Mouse (Mus musculus) hindbrain, embryonic 16.5 days (tissue): ENCODE results near the gene Gls. TPM values are rescaled to one million over a fixed set of nuclear protein-coding genes. Genes with fewer than 3 reads are reported as not detected.

ENCODE experiments used
- ATAC-seq: fragments of 200-750 bp; cut with Nextera tagmentation; 2 replicates; pipeline ENCODE4 v1.8.0; 2017; ENCODE audit warnings: moderate TSS enrichment, moderate library complexity
- H3K27ac ChIP-seq: fragments of 300-500 bp; sonication (generic); 2 replicates; pipeline ENCODE4 v1.5.1; 2014; ENCODE audit warnings: low read depth, mild to moderate bottlenecking, control low read depth, low read length, moderate library complexity
- H3K27me3 ChIP-seq: fragments of 300-500 bp; sonication (generic); replicated peaks from 2 replicates; pipeline ENCODE4 v1.6.1; 2014; ENCODE audit warnings: low read length; ENCODE audit not compliant: control insufficient read depth, insufficient read depth
- H3K36me3 ChIP-seq: fragments of 300-500 bp; sonication (generic); 2 replicates; pipeline ENCODE4 v1.6.1; 2014; ENCODE audit warnings: mild to moderate bottlenecking, low read length, moderate library complexity, mixed read lengths; ENCODE audit not compliant: control insufficient read depth, insufficient read depth
- H3K4me1 ChIP-seq: fragments of 300-500 bp; sonication (generic); 2 replicates; pipeline ENCODE4 v1.6.1; 2014; ENCODE audit warnings: low read depth, low read length; ENCODE audit not compliant: control insufficient read depth, insufficient read depth
- H3K4me2 ChIP-seq: fragments of 300-500 bp; sonication (generic); 2 replicates; pipeline ENCODE4 v1.6.1; 2014; ENCODE audit warnings: mild to moderate bottlenecking, low read length, control low read depth, moderate library complexity
- H3K4me3 ChIP-seq: fragments of 300-500 bp; sonication (generic); 2 replicates; pipeline ENCODE4 v1.5.1; 2014; ENCODE audit warnings: mild to moderate bottlenecking, low read length, control low read depth, moderate library complexity
- H3K9ac ChIP-seq: fragments of 300-500 bp; sonication (generic); 2 replicates; pipeline ENCODE4 v1.6.1; 2014; ENCODE audit warnings: low read depth, mild to moderate bottlenecking, control low read depth, low read length, moderate library complexity
- H3K9me3 ChIP-seq: fragments of 300-500 bp; sonication (generic); 2 replicates; pipeline ENCODE4 v1.6.1; 2014; ENCODE audit warnings: mild to moderate bottlenecking, low read length, moderate library complexity; ENCODE audit not compliant: control insufficient read depth
- WGBS: fragments of 180-500 bp; shearing (Covaris S2); extraction: QIAGEN DNeasy Blood & Tissue Kit; methylation state at CpG from one replicate; pipeline ENCODE4 v1.1.7; 2014; 5-methylcytosine and 5-hydroxymethylcytosine counted together
- polyA plus RNA-seq: library from polyadenylated mRNA; unstranded; fragments of >200 nt; fragmentation: Nextera tagmentation; extraction: Ambion mirVana; gene quantifications from 2 replicates; pipeline ENCODE4 v1.2.1, GENCODE M21; 2015

Gls gene
- polyA plus RNA-seq, 1 experiment from 2014 or later, result 27.0 TPM

DNA sequence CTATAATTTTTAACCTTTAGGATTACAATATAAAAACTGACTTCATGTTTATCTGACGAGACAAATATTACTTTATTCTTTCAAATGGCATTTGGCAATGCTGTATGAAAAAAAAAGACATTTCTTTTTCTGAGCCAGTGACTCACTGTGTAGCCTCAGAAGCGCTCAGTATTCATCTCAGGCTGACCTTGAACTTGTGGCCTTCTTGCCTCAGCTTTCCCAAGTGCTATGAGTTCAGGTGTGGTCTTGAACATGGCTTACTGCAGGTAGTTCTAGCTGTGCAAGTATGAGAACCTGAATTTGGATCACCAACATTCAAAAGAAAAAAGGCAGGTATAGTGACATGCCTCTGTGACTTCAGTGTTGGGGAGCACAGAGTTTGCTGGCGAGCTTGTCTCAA is 112.0 kb downstream of the Gls start:
- H3K27ac ChIP-seq, result no peak overlapping the region
- no peak overlapping the region for H3K4me2 ChIP-seq
- no peaks in the 10 kb centered on the region for H3K9me3 ChIP-seq
- no peaks in the 10 kb centered on the region for H3K36me3 ChIP-seq
- H3K27me3 ChIP-seq, result no peaks in the 10 kb centered on the region
- ATAC-seq, result no peak
- no peaks in the 10 kb centered on the region; the same call in 1 of the 2 replicates for H3K4me1 ChIP-seq
- 93% methylated on average over 3 of the region's 3 CpGs for WGBS
- H3K9ac ChIP-seq, result no peak overlapping the region
- H3K4me3 ChIP-seq, result no peak overlapping the region

DNA sequence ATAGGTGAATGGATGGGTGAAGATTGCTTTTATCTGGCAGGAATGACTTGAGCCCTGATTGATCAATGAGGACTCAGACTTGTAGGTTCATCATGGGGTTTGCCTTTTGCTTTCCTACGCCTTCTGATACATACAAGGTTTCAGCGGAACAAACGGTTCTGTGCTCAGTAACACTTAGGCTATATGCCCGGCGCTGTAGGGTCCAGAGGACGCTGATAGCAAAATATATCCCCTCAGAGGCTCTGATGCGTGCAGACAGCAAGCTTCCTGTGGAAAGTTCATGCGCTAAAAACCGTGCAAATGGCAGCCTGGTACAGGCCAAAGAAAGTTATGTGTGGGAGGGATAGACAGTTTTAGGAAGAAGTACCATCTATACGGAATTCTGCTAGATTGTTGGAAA is 112.8 kb downstream of the Gls start:
- 37% methylated on average over 10 of the region's 10 CpGs for WGBS
- Histone ChIP-seq H3K4me3 (peak overlapping the region; percentile 69), H3K27me3 (no peaks in the 10 kb centered on the region), H3K4me1 (no peaks in the 10 kb centered on the region; the same call in 1 of the 2 replicates), H3K9ac (no peak overlapping the region), H3K4me2 (peak overlapping the region; percentile 81), H3K9me3 (no peaks in the 10 kb centered on the region), H3K27ac (no peak overlapping the region), H3K36me3 (no peaks in the 10 kb centered on the region)
- ATAC-seq, result no peak

DNA sequence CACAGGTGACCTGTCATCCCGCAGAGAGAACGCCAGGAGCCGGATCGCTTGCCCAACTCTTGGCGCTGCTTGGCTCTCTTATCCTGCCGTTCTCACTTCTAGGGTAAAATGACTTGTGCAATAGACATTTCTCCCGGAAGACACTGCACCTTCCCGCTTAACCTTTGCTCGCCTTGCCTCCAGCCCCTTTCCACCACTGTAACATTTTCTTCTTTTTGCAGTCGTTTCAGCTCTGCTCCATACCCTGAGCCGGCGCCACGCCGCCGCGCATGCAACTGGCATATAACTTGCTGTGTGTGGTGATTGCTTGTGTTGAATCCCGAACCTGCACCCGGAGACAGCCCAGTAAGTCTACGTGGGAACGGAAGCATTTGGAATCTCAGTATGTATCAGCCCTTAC is 113.3 kb downstream of the Gls start:
- under 1% methylated on average over 20 of the region's 20 CpGs for WGBS
- H3K4me1 ChIP-seq, result no peaks in the 10 kb centered on the region; the same call in 1 of the 2 replicates
- H3K27ac ChIP-seq, result 0 out of 2 replicates have a peak overlapping the region, but pooled peaks have one; percentile 18
- no peaks in the 10 kb centered on the region for H3K27me3 ChIP-seq
- peak overlapping the region; percentile 76 for H3K9ac ChIP-seq
- peak overlapping the region; percentile 69 for H3K4me3 ChIP-seq
- peak; percentile 43 for ATAC-seq
- H3K9me3 ChIP-seq, result no peaks in the 10 kb centered on the region
- peak overlapping the region; percentile 81 for H3K4me2 ChIP-seq
- H3K36me3 ChIP-seq, result no peaks in the 10 kb centered on the region

DNA sequence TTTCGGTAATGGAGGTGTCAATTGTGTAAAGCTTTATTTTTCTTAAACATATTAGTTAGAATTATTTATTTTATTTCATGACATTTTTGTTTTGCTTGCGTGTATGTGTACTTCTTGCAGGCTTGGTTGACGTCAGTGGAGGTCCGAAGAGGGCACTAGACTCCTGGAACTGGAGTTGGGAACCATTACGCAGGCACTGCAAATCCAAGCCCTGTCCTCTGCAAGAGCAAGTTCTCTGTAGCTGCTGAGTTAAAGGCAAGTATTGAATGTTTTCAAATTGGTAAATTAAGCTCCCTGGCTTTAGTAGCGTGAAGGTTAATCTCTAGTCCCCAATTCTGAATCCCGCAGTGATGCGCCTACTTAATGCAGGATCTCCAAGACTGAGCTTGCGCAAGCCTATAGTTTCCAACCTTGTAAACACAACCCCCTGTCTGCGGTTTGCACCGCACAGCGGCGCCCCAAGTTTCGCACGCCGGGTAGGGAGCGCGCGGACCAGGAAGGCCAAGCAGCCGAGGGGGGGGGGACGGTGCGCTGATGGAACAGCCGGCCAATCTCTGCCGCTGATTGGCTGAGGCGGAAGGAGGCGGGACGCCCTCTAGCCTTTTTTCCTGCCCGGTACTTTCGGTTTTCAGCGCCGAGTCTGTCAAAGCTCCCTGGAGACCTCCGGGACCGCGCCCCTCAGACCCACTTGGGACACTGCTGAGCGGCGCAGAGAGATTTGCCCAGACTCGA is 114.0 kb downstream of the Gls start, which contains the start of gene Stat1:
Stat1 (plus strand) TSS at position 581 of the 732 bp plus-strand sequence.
- Histone ChIP-seq H3K27ac (0 out of 2 replicates have a peak within 1 kb of the TSS, but pooled peaks have one; percentile 54), H3K9ac (peak within 1 kb of the TSS; percentile 76), H3K27me3 (no peaks in the 10 kb centered on the region), H3K36me3 (no peaks in the 10 kb centered on the region), H3K4me3 (peak within 1 kb of the TSS; percentile 69), H3K9me3 (no peaks in the 10 kb centered on the region), H3K4me1 (no peaks in the 10 kb centered on the region; the same call in 1 of the 2 replicates), H3K4me2 (peak within 1 kb of the TSS; percentile 81)
- 5% methylated on average over 30 of the region's 37 CpGs for WGBS
- peak; percentile 94 for ATAC-seq

DNA sequence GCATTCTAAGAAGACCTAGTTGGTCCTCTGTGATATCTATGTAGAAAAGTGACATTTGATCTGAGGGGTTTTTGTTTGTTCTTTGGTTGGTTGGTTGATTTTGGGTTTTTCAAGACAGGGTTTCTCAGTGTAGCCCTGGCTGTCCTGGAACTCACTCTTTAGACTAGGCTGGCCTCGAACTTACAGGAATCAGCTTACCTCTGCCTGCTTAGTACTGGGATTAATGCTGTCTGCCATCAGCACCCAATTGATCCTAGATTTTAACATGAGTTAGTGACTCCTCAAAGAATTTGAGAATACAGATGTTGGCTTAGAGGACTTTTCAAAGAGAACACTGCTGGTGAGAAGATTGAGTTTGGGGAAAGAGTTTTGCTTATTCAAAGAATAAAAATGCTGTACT is 115.3 kb downstream of the Gls start:
- ATAC-seq, result no peak
- 98% methylated on average over 1 of the region's 1 CpGs for WGBS
- Histone ChIP-seq H3K27ac (no peak overlapping the region), H3K9me3 (no peaks in the 10 kb centered on the region), H3K36me3 (no peaks in the 10 kb centered on the region), H3K27me3 (no peaks in the 10 kb centered on the region), H3K9ac (no peak overlapping the region), H3K4me1 (peaks cover 4% of the 10 kb centered on the region), H3K4me3 (no peak overlapping the region), H3K4me2 (no peak overlapping the region)

DNA sequence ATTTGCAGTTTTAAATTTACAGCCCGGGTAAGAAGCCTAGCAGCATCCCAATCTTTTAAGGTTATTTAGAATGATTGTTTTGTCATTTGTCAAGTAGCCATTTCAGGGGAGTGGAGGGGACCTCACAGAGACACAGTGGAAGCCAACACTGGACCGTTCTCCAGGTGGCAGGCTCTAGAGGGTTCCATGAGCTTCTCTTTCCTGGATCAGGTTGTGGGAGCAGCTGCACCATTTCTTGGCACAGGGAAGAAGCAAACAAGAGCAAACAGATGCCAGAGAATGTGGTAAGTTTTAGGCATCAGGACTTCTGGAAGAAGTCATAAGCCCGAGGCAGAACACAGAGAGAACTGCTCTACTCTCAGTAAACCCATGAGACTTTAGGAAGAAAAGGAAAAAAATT is 116.6 kb downstream of the Gls start:
- WGBS, result 70% methylated on average over 3 of the region's 3 CpGs
- Histone ChIP-seq H3K4me1 (peaks cover 4% of the 10 kb centered on the region), H3K27me3 (no peaks in the 10 kb centered on the region), H3K9me3 (no peaks in the 10 kb centered on the region), H3K9ac (no peak overlapping the region), H3K36me3 (no peaks in the 10 kb centered on the region), H3K27ac (no peak overlapping the region), H3K4me2 (no peak overlapping the region), H3K4me3 (no peak overlapping the region)
- ATAC-seq, result no peak

DNA sequence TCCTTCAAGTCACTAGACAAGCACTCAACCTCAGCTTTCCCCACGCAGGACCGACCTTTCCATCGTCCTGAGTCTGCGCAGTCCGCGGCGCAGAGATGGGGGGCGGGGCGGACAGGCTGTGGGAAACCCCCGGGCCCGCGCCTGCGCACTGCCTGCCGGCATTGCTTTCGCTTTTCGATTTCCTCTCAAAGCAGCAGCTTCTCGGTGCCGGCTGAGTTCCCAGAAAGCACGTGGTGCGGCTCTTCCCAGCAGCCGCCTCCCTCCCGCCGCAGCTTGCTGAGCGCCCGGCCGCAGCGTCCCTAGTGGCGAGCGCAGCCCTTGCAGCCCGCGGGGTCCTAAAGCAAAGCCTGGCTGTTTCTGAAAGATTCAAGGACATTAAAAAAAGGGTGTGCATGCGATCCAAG is 119.4 kb downstream of the Gls start:
- Histone ChIP-seq H3K4me1 (peaks cover 4% of the 10 kb centered on the region), H3K27me3 (no peaks in the 10 kb centered on the region), H3K4me2 (peak overlapping the region; percentile 60), H3K9ac (peak overlapping the region; percentile 51), H3K4me3 (peak overlapping the region; percentile 32), H3K9me3 (no peaks in the 10 kb centered on the region), H3K27ac (peak overlapping the region; percentile 81), H3K36me3 (no peaks in the 10 kb centered on the region)
- WGBS, result under 1% methylated on average over 32 of the region's 32 CpGs
- peak; percentile 97 for ATAC-seq

Other genes starting within 250 kb of the Gls start
- 0.31 and 0.82 TPM in 2 replicates for gene Stat4, start 246.1 kb downstream of the Gls start, polyA plus RNA-seq
- gene Stat1, start 113.8 kb downstream of the Gls start, polyA plus RNA-seq, result 13.8 and 14.2 TPM in 2 replicates